Mouse (Mus musculus) erythroblast, embryonic 14.5 days (primary cell): ENCODE results near the gene Gatad2a.

ENCODE experiments used
- GATA1 ChIP-seq: IDR thresholded peaks from 2 replicates; pipeline ENCODE4 v1.6.1; 2012; ENCODE audit warnings: low read length, inconsistent platforms, mixed read lengths
- TAL1 ChIP-seq: IDR thresholded peaks from 3 replicates; pipeline ENCODE4 v1.6.1; 2012; ENCODE audit warnings: low read length, inconsistent platforms, mixed read lengths

GRCm38 (mm10) chr8:69934582-69934981 is 61.6 kb downstream of the Gatad2a start:
- TF ChIP-seq GATA1: no peak
- TF ChIP-seq TAL1: no peak
